ENCODE assay signal across 29 mouse cellular contexts in genomic region chr13:49220912-49221311, GRCm38 (mm10). TPM values are rescaled to one million over a fixed set of nuclear protein-coding genes. Genes with fewer than 3 reads are reported as not detected.
DNase-seq lines count a peak whose midpoint lies in the region; ATAC-seq and TF ChIP-seq lines count a peak whose summit lies in the region.
"Had no signal": no experiment of that assay in that cellular context is flagged by ENCODE, and none has a peak within 500 bp of the region (broad histone marks: within the 10 kb centered on the region; RNA-seq: fewer than 3 reads in every experiment).

No protein-coding gene starts in this region.

- peak; percentile 31 for TF ChIP-seq CTCF in hindbrain, postnatal 0 days (IDR thresholded peaks at IDR 0.05; ENCODE audit: low read depth)
- peak; percentile 35 for TF ChIP-seq CTCF in lung, embryonic 14.5 days (IDR thresholded peaks at IDR 0.05; ENCODE audit: low read depth)
- peak; percentile 50 for TF ChIP-seq CTCF in stomach, postnatal 0 days (IDR thresholded peaks at IDR 0.05; ENCODE audit: low read depth)

- H3K4me3 ChIP-seq in hindbrain, postnatal 0 days (ENCODE audit: low read length), result no peak overlapping the region
- H3K4me3 ChIP-seq in hindbrain, embryonic 16.5 days (ENCODE audit: low read length), result no peak overlapping the region
- no peak overlapping the region for H3K4me3 ChIP-seq in lung, embryonic 14.5 days (ENCODE audit: low read depth, low read length)
- no peak overlapping the region for H3K4me3 ChIP-seq in stomach, postnatal 0 days (ENCODE audit: low read depth, low read length)
- H3K4me3 ChIP-seq: embryonic facial prominence, embryonic 15.5 days; heart, embryonic 13.5 days; limb, embryonic 13.5 days; liver, embryonic 15.5 days; midbrain, embryonic 13.5 days; myocyte; neural tube, embryonic 13.5 days; stomach, embryonic 15.5 days had no signal

- no peak for DNase-seq in hindbrain, postnatal 0 days (ENCODE audit: low spot score)
- no peak for DNase-seq in lung, embryonic 14.5 days
- DNase-seq in lung, adult 18-20 months, result no peak
- peak; percentile 70 for DNase-seq in ES-CJ7 (ENCODE audit: low read depth, low spot score)
- DNase-seq in stomach, postnatal 0 days (ENCODE audit: low spot score), result no peak
- no peak for DNase-seq in layer of hippocampus, adult 9-11 months
- DNase-seq: adrenal gland, postnatal 25 days; cerebellum, adult 9-10 months; heart, adult 11 months; heart, postnatal 14 days; kidney, adult 9 months; kidney, postnatal 4 days; lung, postnatal 14 days; right cerebral cortex, adult 18-20 months; right cerebral cortex, postnatal 4 days; thymus, adult 2 months; thymus, postnatal 4 days had no signal

- 22% methylated on average over 5 of the region's 5 CpGs for WGBS in hindbrain, postnatal 0 days
- 19% methylated on average over 5 of the region's 5 CpGs for WGBS in hindbrain, embryonic 16.5 days
- WGBS in lung, embryonic 14.5 days, result 19% methylated on average over 5 of the region's 5 CpGs
- WGBS in stomach, postnatal 0 days, result 26% methylated on average over 5 of the region's 5 CpGs

- H3K9me3 ChIP-seq in hindbrain, postnatal 0 days (ENCODE audit: low read length), result no peaks in the 10 kb centered on the region
- H3K9me3 ChIP-seq in hindbrain, embryonic 16.5 days (ENCODE audit: control insufficient read depth, low read length), result peaks cover 3% of the 10 kb centered on the region; the same call in 1 of the 2 replicates
- H3K9me3 ChIP-seq in lung, embryonic 14.5 days (ENCODE audit: low read depth, low read length), result no peaks in the 10 kb centered on the region
- no peaks in the 10 kb centered on the region for H3K9me3 ChIP-seq in stomach, postnatal 0 days (ENCODE audit: control insufficient read depth, low read length)
- H3K9me3 ChIP-seq: embryonic facial prominence, embryonic 15.5 days; limb, embryonic 13.5 days; liver, embryonic 15.5 days; midbrain, embryonic 13.5 days; neural tube, embryonic 13.5 days; stomach, embryonic 15.5 days had no signal

- H3K4me2 ChIP-seq in hindbrain, postnatal 0 days (ENCODE audit: low read depth, low read length), result no peak overlapping the region
- H3K4me2 ChIP-seq in hindbrain, embryonic 16.5 days (ENCODE audit: low read length), result no peak overlapping the region
- no peak overlapping the region for H3K4me2 ChIP-seq in lung, embryonic 14.5 days
- H3K4me2 ChIP-seq in stomach, postnatal 0 days (replicated peaks; ENCODE audit: low read depth), result no peak overlapping the region
- H3K4me2 ChIP-seq: embryonic facial prominence, embryonic 15.5 days; heart, embryonic 13.5 days; limb, embryonic 13.5 days; liver, embryonic 15.5 days; midbrain, embryonic 13.5 days; neural tube, embryonic 13.5 days; stomach, embryonic 15.5 days had no signal

- ATAC-seq in hindbrain, postnatal 0 days, result no peak
- ATAC-seq in hindbrain, embryonic 16.5 days, result no peak
- no peak for ATAC-seq in lung, embryonic 14.5 days (ENCODE audit: insufficient read depth)
- ATAC-seq in stomach, postnatal 0 days (ENCODE audit: low FRiP score, low TSS enrichment), result no peak
- ATAC-seq: CD4-positive, CD25-positive, alpha-beta regulatory T cell, adult 4 months; forebrain, embryonic 14.5 days; inflammation-experienced regulatory T-cells, adult 6 months; midbrain, embryonic 13.5 days had no signal

- H3K4me1 ChIP-seq in hindbrain, postnatal 0 days (ENCODE audit: insufficient read depth, low read length), result peaks cover 4% of the 10 kb centered on the region; the same call in 1 of the 2 replicates
- peaks cover 6% of the 10 kb centered on the region for H3K4me1 ChIP-seq in hindbrain, embryonic 16.5 days (ENCODE audit: control insufficient read depth, insufficient read depth, low read depth, low read length)
- H3K4me1 ChIP-seq in lung, embryonic 14.5 days (ENCODE audit: insufficient read depth), result peaks cover 4% of the 10 kb centered on the region; the same call in 1 of the 2 replicates
- peaks cover 6% of the 10 kb centered on the region for H3K4me1 ChIP-seq in stomach, postnatal 0 days (replicated peaks; ENCODE audit: control insufficient read depth, insufficient read depth)

- no peak for TF ChIP-seq EP300 in stomach, postnatal 0 days (optimal IDR thresholded peaks at IDR 0.05)

- no peak overlapping the region for H3K9ac ChIP-seq in hindbrain, postnatal 0 days (replicated peaks; ENCODE audit: low read length)
- no peak overlapping the region for H3K9ac ChIP-seq in hindbrain, embryonic 16.5 days (ENCODE audit: low read depth, low read length)
- no peak overlapping the region for H3K9ac ChIP-seq in lung, embryonic 14.5 days
- H3K9ac ChIP-seq in stomach, postnatal 0 days (ENCODE audit: low read length), result no peak overlapping the region
- H3K9ac ChIP-seq: embryonic facial prominence, embryonic 15.5 days; heart, embryonic 13.5 days; limb, embryonic 13.5 days; liver, embryonic 15.5 days; midbrain, embryonic 13.5 days; neural tube, embryonic 13.5 days; stomach, embryonic 15.5 days had no signal

- no peaks in the 10 kb centered on the region for H3K36me3 ChIP-seq in hindbrain, postnatal 0 days (ENCODE audit: insufficient read depth, low read length)
- H3K36me3 ChIP-seq in hindbrain, embryonic 16.5 days (ENCODE audit: control insufficient read depth, insufficient read depth, low read length), result no peaks in the 10 kb centered on the region
- no peaks in the 10 kb centered on the region for H3K36me3 ChIP-seq in lung, embryonic 14.5 days (ENCODE audit: insufficient read depth)
- H3K36me3 ChIP-seq in stomach, postnatal 0 days (ENCODE audit: control insufficient read depth, insufficient read depth, low read length), result no peaks in the 10 kb centered on the region
- H3K36me3 ChIP-seq: embryonic facial prominence, embryonic 15.5 days; heart, embryonic 13.5 days; limb, embryonic 13.5 days; liver, embryonic 15.5 days; midbrain, embryonic 13.5 days; neural tube, embryonic 13.5 days; stomach, embryonic 15.5 days had no signal

- H3K27ac ChIP-seq in hindbrain, postnatal 0 days, result no peak overlapping the region
- H3K27ac ChIP-seq in hindbrain, embryonic 16.5 days (ENCODE audit: low read depth, low read length), result no peak overlapping the region
- no peak overlapping the region for H3K27ac ChIP-seq in lung, embryonic 14.5 days (ENCODE audit: low read depth)
- H3K27ac ChIP-seq in stomach, postnatal 0 days (replicated peaks), result no peak overlapping the region
- H3K27ac ChIP-seq: embryonic facial prominence, embryonic 15.5 days; heart, embryonic 13.5 days; limb, embryonic 13.5 days; liver, embryonic 15.5 days; midbrain, embryonic 13.5 days; neural tube, embryonic 13.5 days; stomach, embryonic 15.5 days had no signal

- H3K27me3 ChIP-seq in hindbrain, postnatal 0 days (ENCODE audit: insufficient read depth, low read length), result no peaks in the 10 kb centered on the region
- peaks cover 8% of the 10 kb centered on the region; the same call in 1 of the 2 replicates for H3K27me3 ChIP-seq in hindbrain, embryonic 16.5 days (replicated peaks; ENCODE audit: control insufficient read depth, insufficient read depth, low read length)
- no peaks in the 10 kb centered on the region for H3K27me3 ChIP-seq in lung, embryonic 14.5 days (ENCODE audit: insufficient read depth, low read length)
- H3K27me3 ChIP-seq in stomach, postnatal 0 days (ENCODE audit: control insufficient read depth, insufficient read depth, low read length), result no peaks in the 10 kb centered on the region
- H3K27me3 ChIP-seq: limb, embryonic 13.5 days; stomach, embryonic 15.5 days had no signal

RNA-seq across cellular contexts. Expression of gene Card19, which starts 5.1 kb away (rescaled TPM):
- total RNA-seq in hindbrain, postnatal 0 days (2014; rRNA removed), result 18.4 and 34.8 TPM in 2 replicates
- 49.6 and 50.8 TPM in 2 replicates for polyA plus RNA-seq in hindbrain, postnatal 0 days (2015; fragmentation: Nextera tagmentation; extraction: Ambion mirVana)
- polyA plus RNA-seq in hindbrain, embryonic 16.5 days (2015; fragmentation: Nextera tagmentation; extraction: Ambion mirVana), result 37.7 and 38.8 TPM in 2 replicates
- 46.8 and 47.9 TPM in 2 replicates for polyA plus RNA-seq in lung, embryonic 14.5 days (2014; fragmentation: Nextera tagmentation; extraction: Ambion mirVana)
- 83.5 and 86.2 TPM in 2 replicates for polyA plus RNA-seq in stomach, postnatal 0 days (2015; fragmentation: Nextera tagmentation; extraction: Ambion mirVana)

RNA-seq across cellular contexts. Expression of gene Susd3, which starts 27.6 kb away (rescaled TPM):
- 2.0 TPM in 1 of 2 replicates, not detected in the other for total RNA-seq in hindbrain, postnatal 0 days (2014; rRNA removed)
- 0.93 and 1.2 TPM in 2 replicates for polyA plus RNA-seq in hindbrain, postnatal 0 days (2015; fragmentation: Nextera tagmentation; extraction: Ambion mirVana)
- 0.56 and 0.85 TPM in 2 replicates for polyA plus RNA-seq in hindbrain, embryonic 16.5 days (2015; fragmentation: Nextera tagmentation; extraction: Ambion mirVana)
- polyA plus RNA-seq in lung, embryonic 14.5 days (2014; fragmentation: Nextera tagmentation; extraction: Ambion mirVana), result 1.7 and 3.3 TPM in 2 replicates
- 1.0 and 1.2 TPM in 2 replicates for polyA plus RNA-seq in stomach, postnatal 0 days (2015; fragmentation: Nextera tagmentation; extraction: Ambion mirVana)

RNA-seq across cellular contexts. Expression of gene Ninj1, which starts 33.6 kb away (rescaled TPM):
- total RNA-seq in hindbrain, postnatal 0 days (2014; rRNA removed), result 44.1 and 54.4 TPM in 2 replicates
- polyA plus RNA-seq in hindbrain, postnatal 0 days (2015; fragmentation: Nextera tagmentation; extraction: Ambion mirVana), result 50.0 and 50.7 TPM in 2 replicates
- 35.5 and 40.2 TPM in 2 replicates for polyA plus RNA-seq in hindbrain, embryonic 16.5 days (2015; fragmentation: Nextera tagmentation; extraction: Ambion mirVana)
- 39.4 and 44.2 TPM in 2 replicates for polyA plus RNA-seq in lung, embryonic 14.5 days (2014; fragmentation: Nextera tagmentation; extraction: Ambion mirVana)
- polyA plus RNA-seq in stomach, postnatal 0 days (2015; fragmentation: Nextera tagmentation; extraction: Ambion mirVana), result 76.3 and 83.1 TPM in 2 replicates
